Mouse (Mus musculus): ENCODE data around the gene Olfr571. TPM values are rescaled to one million over a fixed set of nuclear protein-coding genes. Genes with fewer than 3 reads are reported as not detected.

The Olfr571 gene
- polyA plus RNA-seq, 1 experiment from 2014 or later: not detected

DNA sequence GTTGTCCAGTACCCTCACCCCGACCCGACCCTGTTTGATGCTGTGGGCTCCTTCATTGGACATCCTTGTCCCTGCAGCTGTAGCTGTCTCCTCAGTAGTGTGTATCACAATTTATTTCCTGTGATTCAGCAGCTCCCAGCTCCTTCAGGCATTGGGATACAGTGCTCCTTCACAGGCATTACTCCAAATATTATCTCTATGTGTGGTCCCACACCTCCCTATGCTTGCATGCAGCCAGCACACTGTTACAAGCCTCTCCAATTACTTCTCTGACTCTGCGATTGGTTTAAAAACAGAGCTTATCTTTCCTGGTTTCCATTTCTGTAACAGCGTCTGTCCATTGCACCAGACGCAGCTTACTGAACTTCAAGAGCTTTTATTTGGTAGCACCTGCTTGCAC is 931 bp downstream of the Olfr571 start:
- TF ChIP-seq CTCF (IDR thresholded peaks at IDR 0.05): no peak
- DNase-seq (ENCODE audit: low read depth, low spot score) (no peak), ATAC-seq (no peak)
- in situ Hi-C loops (cut with MboI; ENCODE audit: low pct_unique_long_range_greater_than_20kb): loop anchor here (5.0 kb wide), 2 partner anchors 224 to 409 kb away; no protein-coding TSS in a partner anchor
- ChIA-PET POLR2A (no interaction called here), CTCF (no interaction called here)
- H3K27me3 ChIP-seq: no peaks in the 10 kb centered on the region

- DNase-seq (ENCODE audit: low read depth, low spot score): no peak
- ChIA-PET POLR2A (no interaction called here), CTCF (no interaction called here)
- ATAC-seq: no peak
- no peak for TF ChIP-seq CTCF (IDR thresholded peaks at IDR 0.05)
- H3K27me3 ChIP-seq: no peaks in the 10 kb centered on the region
- in situ Hi-C loops (cut with MboI; ENCODE audit: low pct_unique_long_range_greater_than_20kb): loop anchor here (5.0 kb wide), 2 partner anchors 223 to 408 kb away; no protein-coding TSS in a partner anchor
Measured at GRCm38 (mm10) chr7:102915261-102915660, 2.1 kb downstream of the Olfr571 start.

DNA sequence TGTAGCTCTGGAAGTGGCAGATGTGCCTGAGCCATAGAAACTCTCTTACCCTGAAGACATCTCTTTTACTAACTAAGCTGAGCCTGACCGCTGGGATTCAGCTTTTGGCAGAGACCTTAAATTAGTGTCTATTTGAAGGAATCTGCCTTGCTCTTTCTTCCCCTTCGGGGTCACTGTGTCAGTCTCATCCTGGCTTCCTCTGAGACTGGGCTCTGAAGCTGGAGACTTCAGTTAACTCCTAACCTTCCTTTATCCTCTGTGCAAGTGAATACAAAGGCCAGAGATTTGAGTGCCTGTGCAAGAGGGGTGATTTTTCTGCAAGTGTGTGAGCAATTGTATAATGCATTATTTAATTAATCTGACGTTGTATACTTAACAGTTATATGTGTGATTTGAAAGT is 26.6 kb downstream of the Olfr571 start, which contains the start of gene Olfr569:
Gene Olfr569 (minus strand): TSS at position 101 of the 400 bp plus-strand sequence.
- in situ Hi-C loops (cut with MboI; ENCODE audit: low pct_unique_long_range_greater_than_20kb): no loop called here
- H3K27me3 ChIP-seq: peaks cover 10% of the 10 kb centered on the region
- no peak for DNase-seq (ENCODE audit: low read depth, low spot score)
- TF ChIP-seq CTCF (IDR thresholded peaks at IDR 0.05): no peak
- POLR2A ChIA-PET: no interaction called here
- ATAC-seq: no peak
- CTCF ChIA-PET: interaction anchor here (1.6 kb wide), 1 partner anchor 11 kb away, joined by 3 read pairs; no protein-coding TSS in a partner anchor

DNA sequence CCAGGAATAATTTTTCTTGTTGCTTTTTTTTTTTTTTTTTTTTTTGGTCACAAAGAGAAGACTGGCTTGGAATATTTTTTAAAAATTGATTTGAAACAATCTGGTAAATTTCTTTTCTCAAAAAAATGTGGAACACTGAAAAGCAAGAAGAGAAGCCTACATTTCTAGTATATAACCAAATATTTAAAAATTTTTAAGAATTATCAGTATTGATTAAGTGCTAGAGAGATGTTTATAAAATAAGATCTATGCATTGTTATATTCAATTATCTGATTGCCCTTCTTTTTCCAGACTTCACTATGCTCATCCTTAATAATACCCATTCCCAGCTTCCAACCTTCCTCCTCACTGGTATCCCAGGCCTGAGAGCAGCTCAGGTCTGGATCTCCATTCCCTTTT is 40.5 kb downstream of the Olfr571 start, which contains the start of gene Olfr568:
Gene Olfr568 (plus strand): TSS at position 301 of the 400 bp plus-strand sequence.
- ChIA-PET POLR2A (no interaction called here), CTCF (no interaction called here)
- TF ChIP-seq CTCF (IDR thresholded peaks at IDR 0.05): no peak
- in situ Hi-C loops (cut with MboI; ENCODE audit: low pct_unique_long_range_greater_than_20kb): no loop called here
- ATAC-seq (no peak), DNase-seq (ENCODE audit: low read depth, low spot score) (no peak)
- no peaks in the 10 kb centered on the region for H3K27me3 ChIP-seq

DNA sequence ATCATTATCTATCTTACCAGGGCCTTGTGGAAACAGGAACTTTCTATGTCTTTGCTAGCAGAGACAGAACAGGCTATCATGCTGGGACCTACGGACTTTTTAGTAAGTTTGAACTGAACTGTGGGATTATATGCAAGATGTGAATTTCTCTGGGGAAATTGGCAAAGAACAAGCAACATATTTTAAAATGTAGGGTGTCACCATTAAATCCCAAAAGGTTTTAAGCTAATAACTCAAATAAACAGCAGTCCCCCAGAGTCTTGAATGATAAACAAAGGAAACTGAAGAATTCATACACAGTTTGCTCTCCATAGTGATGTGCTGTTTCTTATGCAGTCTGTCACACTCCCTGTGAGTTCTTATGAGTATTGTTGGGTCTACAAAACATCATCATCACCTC is 58.7 kb downstream of the Olfr571 start, which contains the start of gene Olfr566:
Gene Olfr566 (minus strand): TSS at position 101 of the 400 bp plus-strand sequence.
- DNase-seq (ENCODE audit: low read depth, low spot score) (no peak), ATAC-seq (no peak)
- no peaks in the 10 kb centered on the region for H3K27me3 ChIP-seq
- POLR2A ChIA-PET: no interaction called here
- CTCF ChIA-PET: no interaction called here
- in situ Hi-C loops (cut with MboI; ENCODE audit: low pct_unique_long_range_greater_than_20kb): no loop called here
- TF ChIP-seq CTCF (IDR thresholded peaks at IDR 0.05): no peak

DNA sequence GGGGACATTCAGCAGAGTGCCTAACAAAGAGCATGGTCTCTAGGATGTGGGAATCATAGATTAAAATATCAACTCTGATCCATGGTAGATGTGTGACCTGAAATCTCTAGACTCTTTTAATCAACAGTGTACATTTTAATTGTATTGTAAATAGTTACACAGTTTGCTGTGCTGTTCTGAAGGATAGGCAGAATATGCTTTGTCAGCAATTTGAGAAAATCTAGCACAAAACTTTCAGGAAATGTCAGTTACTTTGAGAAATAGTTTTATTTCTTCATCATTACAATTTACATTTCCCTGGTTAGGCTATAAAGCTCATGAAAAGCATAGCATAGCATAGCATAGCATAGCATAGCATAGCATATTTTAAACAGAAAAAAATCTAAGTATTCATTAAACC is 61.5 kb downstream of the Olfr571 start:
- no peak for TF ChIP-seq CTCF (IDR thresholded peaks at IDR 0.05)
- in situ Hi-C loops (cut with MboI; ENCODE audit: low pct_unique_long_range_greater_than_20kb): no loop called here
- ATAC-seq (no peak), DNase-seq (ENCODE audit: low read depth, low spot score) (no peak)
- POLR2A ChIA-PET: no interaction called here
- CTCF ChIA-PET: no interaction called here
- no peaks in the 10 kb centered on the region for H3K27me3 ChIP-seq

Other genes starting within 250 kb of the Olfr571 start
- gene Trim68, start 230.2 kb downstream of the Olfr571 start, polyA plus RNA-seq (2021): 8.5 TPM
- not detected for gene Olfr557, start 221.6 kb downstream of the Olfr571 start, polyA plus RNA-seq (2021)
- gene Olfr558, start 215.3 kb downstream of the Olfr571 start, polyA plus RNA-seq (2021): not detected
- not detected for gene Olfr33, start 198.5 kb downstream of the Olfr571 start, polyA plus RNA-seq (2021)
- not detected for gene Olfr559, start 190.0 kb downstream of the Olfr571 start, polyA plus RNA-seq (2021)
- gene Olfr560, start 158.2 kb downstream of the Olfr571 start, polyA plus RNA-seq (2021): not detected
- gene Olfr78, start 158.1 kb downstream of the Olfr571 start, polyA plus RNA-seq (2021): not detected
- gene Olfr561, start 146.3 kb downstream of the Olfr571 start, polyA plus RNA-seq (2021): not detected
- gene Olfr564, start 114.1 kb downstream of the Olfr571 start, polyA plus RNA-seq (2021): not detected
- gene Olfr566, start 58.8 kb downstream of the Olfr571 start, polyA plus RNA-seq (2021): not detected
- not detected for gene Olfr568, start 40.4 kb downstream of the Olfr571 start, polyA plus RNA-seq (2021)
- not detected for gene Olfr569, start 26.7 kb downstream of the Olfr571 start, polyA plus RNA-seq (2021)
- gene Olfr570, start 23.0 kb downstream of the Olfr571 start, polyA plus RNA-seq (2021): not detected
- not detected for gene Olfr572, start 6.9 kb upstream of the Olfr571 start, polyA plus RNA-seq (2021)
- gene Olfr573-ps1, start 25.0 kb upstream of the Olfr571 start, polyA plus RNA-seq (2021): not detected
- gene Olfr574, start 30.9 kb upstream of the Olfr571 start, polyA plus RNA-seq (2021): not detected
- not detected for gene Olfr575, start 41.2 kb upstream of the Olfr571 start, polyA plus RNA-seq (2021)
- gene Olfr576, start 45.1 kb upstream of the Olfr571 start, polyA plus RNA-seq (2021): not detected
- not detected for gene Olfr577, start 58.4 kb upstream of the Olfr571 start, polyA plus RNA-seq (2021)
- not detected for gene Olfr578, start 71.8 kb upstream of the Olfr571 start, polyA plus RNA-seq (2021)
- gene Olfr582, start 120.5 kb upstream of the Olfr571 start, polyA plus RNA-seq (2021): not detected
- gene Olfr583, start 133.8 kb upstream of the Olfr571 start, polyA plus RNA-seq (2021): not detected
- not detected for gene Olfr584, start 164.3 kb upstream of the Olfr571 start, polyA plus RNA-seq (2021)
- not detected for gene Olfr585, start 180.2 kb upstream of the Olfr571 start, polyA plus RNA-seq (2021)
- gene Olfr586, start 208.1 kb upstream of the Olfr571 start, polyA plus RNA-seq (2021): not detected
- gene Olfr588-ps1, start 223.3 kb upstream of the Olfr571 start, polyA plus RNA-seq (2021): not detected
- not detected for gene Olfr589, start 238.8 kb upstream of the Olfr571 start, polyA plus RNA-seq (2021)